Mouse (Mus musculus): Measurements from ENCODE around the gene Vmn1r40. TPM values are rescaled to one million over a fixed set of nuclear protein-coding genes. Genes with fewer than 3 reads are reported as not detected.

Vmn1r40 gene
- not detected for polyA plus RNA-seq (2014; fragmentation: Illumina TruSeq; extraction: RNeasy Lipid Tissue Mini Kit (QIAGEN cat#74804); ENCODE audit: low read depth, low replicate concordance)

GRCm38 (mm10) chr6:89707240-89707639 lies at the start of gene Vmn1r40:
Gene Vmn1r40, plus strand, starts transcription at chr6:89707540.

GRCm38 (mm10) chr6:89740466-89740865 lies 33.1 kb downstream of the Vmn1r40 start, which contains the start of gene Vmn1r41:
Gene Vmn1r41, plus strand, starts transcription at chr6:89740766.

Other genes starting within 250 kb of the Vmn1r40 start
- gene Chchd6, start 111.9 kb upstream of the Vmn1r40 start, polyA plus RNA-seq (2014; fragmentation: Illumina TruSeq; extraction: RNeasy Lipid Tissue Mini Kit (QIAGEN cat#74804); ENCODE audit: low read depth, low replicate concordance): 36.4 TPM
- 19.2 TPM for gene Txnrd3, start 63.6 kb upstream of the Vmn1r40 start, polyA plus RNA-seq (2014; fragmentation: Illumina TruSeq; extraction: RNeasy Lipid Tissue Mini Kit (QIAGEN cat#74804); ENCODE audit: low read depth, low replicate concordance)
- gene Vmn1r41, start 33.2 kb downstream of the Vmn1r40 start, polyA plus RNA-seq (2014; fragmentation: Illumina TruSeq; extraction: RNeasy Lipid Tissue Mini Kit (QIAGEN cat#74804); ENCODE audit: low read depth, low replicate concordance): not detected
- not detected for gene Vmn1r42, start 168.9 kb downstream of the Vmn1r40 start, polyA plus RNA-seq (2014; fragmentation: Illumina TruSeq; extraction: RNeasy Lipid Tissue Mini Kit (QIAGEN cat#74804); ENCODE audit: low read depth, low replicate concordance)
- 0.19 TPM for gene Vmn1r43, start 168.9 kb downstream of the Vmn1r40 start, polyA plus RNA-seq (2014; fragmentation: Illumina TruSeq; extraction: RNeasy Lipid Tissue Mini Kit (QIAGEN cat#74804); ENCODE audit: low read depth, low replicate concordance)
- not detected for gene Vmn1r44, start 176.1 kb downstream of the Vmn1r40 start, polyA plus RNA-seq (2014; fragmentation: Illumina TruSeq; extraction: RNeasy Lipid Tissue Mini Kit (QIAGEN cat#74804); ENCODE audit: low read depth, low replicate concordance)
- gene Vmn1r45, start 233.1 kb downstream of the Vmn1r40 start, polyA plus RNA-seq (2014; fragmentation: Illumina TruSeq; extraction: RNeasy Lipid Tissue Mini Kit (QIAGEN cat#74804); ENCODE audit: low read depth, low replicate concordance): not detected